Mouse (Mus musculus) CD8-positive naive resting alpha-beta T cell, adult 2 months (primary cell): ENCODE results near the gene Vmn1r4.

ENCODE experiments used
- DNase-seq, 2 experiments: peaks; one replicate each; pipeline ENCODE4 v3.0.0; 2022; ENCODE audit warnings: low read depth in 2 of 2, low spot score in 2 of 2

Vmn1r4 gene

DNA sequence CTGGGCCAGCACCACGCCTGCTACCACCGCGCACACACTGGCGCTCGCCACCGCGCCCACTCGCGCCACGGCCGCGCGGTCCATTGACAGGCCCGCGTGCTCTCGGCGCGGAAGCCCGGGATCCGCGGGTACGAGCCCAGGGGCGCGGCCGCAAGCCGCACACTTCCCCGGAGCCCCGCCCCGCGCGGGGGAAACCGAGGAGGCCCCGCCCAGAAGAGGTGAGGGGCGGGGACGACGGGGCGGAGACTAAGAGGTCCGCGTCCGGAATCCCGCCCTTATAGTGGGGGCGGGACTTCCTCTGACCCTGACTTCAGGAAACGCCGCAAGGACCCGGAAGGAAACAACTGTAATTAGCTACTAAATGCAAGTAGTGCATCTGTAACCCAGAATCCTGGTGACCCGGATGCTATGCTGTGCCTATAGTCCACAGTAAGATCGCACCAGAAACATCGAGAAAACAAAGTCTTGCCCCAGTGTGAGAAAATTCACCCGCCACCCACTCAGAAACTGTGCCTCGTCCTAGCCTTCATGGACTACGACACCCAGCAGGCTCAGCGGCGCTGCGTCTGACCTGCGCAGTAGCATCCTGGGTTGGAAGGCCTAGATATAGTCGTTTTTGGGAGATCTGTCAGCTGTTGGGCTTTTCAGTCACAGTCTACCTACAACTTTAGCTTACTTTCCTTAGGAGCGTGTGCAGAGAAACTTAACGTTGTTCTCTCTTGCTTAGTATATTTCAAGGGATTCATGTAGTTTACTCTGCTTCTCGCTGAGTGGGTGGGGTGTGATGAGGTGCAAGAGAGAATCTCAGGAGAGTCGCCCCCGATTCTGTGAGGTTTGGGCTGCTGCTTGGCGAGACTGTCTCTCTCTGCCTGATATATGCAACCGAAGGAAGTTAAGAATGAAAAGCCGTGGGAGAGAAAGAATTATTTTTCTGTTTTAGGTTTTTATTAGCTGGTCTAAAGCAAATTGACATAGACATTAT lies at the start of gene Vmn1r4, which contains the start of gene Nt5c3:
TSS of gene Vmn1r4 (plus strand) at position 290 of the 982 bp plus-strand sequence.
TSS of gene Nt5c3 (minus strand) at position 207 of the 982 bp plus-strand sequence.
- DNase-seq, result peak; percentile 85 to 89

DNA sequence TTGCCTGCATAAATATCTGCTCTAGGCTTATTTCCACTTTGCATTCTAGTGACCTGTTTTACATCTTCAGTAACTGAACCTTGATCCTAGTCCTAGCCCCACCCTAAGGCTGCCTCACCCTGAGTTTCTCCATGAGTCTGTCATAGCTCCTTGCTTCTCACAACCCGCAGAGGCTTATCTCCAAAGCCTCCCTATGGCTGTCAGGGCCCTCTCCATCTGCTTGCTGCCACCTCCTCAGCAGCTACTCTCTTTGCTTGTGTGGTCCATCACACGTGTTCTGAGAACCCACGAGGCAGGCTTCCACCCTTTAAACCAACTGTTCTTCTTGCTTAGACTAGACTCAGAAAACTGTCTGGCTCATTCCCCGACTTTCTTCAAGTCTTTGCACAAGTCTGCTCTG lies 46.9 kb upstream of the Vmn1r4 start:
- no peak for DNase-seq

DNA sequence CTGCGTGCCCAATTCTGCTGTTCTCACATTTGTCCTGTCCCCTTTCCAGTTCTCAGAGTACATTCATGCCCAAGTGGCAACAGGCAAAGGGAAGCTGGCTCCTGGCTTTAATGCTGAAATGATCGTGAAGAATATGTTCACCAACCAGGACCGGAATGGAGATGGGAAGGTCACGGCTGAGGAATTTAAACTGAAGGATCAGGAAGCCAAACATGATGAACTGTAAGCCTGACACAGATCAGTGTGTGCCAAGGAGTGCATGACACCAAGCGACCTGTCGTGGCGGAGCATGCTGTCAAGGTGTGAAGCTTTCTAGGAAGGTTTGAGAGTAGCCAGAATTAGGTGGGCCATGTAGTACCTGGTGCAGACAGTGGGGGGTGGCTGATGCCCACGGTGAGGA lies 45.8 kb upstream of the Vmn1r4 start:
- no peak for DNase-seq

DNA sequence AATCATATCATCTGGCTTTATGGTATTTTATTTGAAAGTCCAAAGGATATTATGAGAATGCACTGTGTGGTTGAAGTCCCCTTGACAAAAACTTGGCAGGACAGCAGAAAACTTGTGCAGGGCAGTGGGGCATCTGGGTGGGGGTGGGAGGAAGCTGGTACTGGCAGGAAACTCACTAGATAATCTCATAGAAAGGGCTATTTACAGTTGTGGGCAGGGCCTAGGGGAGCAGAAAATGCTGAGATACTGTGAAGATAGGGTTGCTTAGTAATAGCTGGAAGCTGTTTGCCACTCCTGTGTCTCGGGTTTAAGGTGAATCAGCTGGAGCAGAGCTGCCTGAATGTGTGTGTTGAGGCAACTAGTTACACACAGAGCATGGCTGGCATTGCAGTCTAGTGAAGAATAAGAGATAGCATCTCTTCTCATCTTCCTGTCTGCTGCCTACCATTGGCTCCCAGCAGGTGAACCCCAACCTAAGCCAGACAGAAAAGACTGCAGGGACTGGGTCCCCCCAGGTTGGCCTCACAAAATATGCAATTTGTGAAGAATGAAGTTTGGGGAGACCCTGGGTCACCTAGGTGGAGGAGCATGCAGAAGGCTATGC lies 44.4 kb upstream of the Vmn1r4 start:
- DNase-seq, result no peak

DNA sequence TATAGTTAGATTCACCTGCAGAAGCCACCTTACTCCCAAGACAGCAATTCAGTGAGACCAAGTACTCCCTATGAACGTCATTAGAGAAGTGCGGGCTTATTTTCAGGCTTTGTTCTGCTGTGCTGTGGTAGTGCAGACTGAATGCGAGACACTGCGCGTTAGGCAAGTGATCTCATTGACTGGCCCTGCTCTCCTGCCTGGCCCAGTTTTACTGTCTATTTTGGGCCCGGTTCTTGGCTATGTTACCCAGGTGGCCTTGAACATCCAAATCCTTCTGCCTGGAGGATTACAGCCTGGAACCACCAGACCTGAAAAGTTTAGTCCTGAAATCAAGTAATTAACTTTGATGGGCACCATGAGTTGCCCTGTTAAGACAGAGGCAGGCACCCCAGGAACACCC lies 35.3 kb upstream of the Vmn1r4 start:
- DNase-seq, result no peak

DNA sequence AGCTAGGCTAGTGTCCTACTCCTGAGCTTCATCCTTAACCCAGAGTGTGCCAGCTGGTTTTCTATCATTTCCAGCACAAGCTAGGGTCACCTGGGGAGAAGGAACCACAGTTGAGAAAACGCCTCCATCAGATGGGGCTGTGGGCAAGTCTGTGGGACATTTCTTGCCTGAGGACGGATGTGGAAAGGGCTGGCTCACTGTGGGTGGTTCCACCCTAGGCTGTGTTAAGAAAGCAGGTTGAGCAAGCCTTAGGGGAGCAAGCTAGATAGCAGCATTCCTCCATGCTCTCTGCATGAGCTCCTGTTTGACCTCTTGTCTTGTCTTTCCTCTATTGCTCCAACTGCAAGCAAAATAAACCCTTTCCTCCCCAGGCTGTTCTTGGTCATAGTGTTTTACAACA lies 33.1 kb upstream of the Vmn1r4 start:
- DNase-seq, result no peak

DNA sequence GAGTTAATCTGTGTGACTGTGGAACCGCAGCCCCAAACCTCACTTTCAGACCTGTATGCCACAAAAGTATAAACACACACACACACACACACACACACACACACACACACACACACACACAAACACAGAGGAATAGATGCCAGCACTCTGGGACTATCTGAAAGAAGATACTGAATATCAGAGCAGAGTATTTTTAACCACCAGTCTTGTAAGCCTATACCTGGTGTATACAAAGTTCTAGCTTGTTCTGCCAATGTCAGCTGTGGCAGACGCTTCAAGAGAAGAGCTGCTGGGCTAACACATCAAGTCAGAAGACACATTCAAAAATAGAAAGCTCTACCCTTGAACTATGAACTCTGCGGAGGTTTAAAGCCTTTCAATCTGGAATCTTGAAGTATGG lies 24.2 kb upstream of the Vmn1r4 start:
- no peak for DNase-seq

DNA sequence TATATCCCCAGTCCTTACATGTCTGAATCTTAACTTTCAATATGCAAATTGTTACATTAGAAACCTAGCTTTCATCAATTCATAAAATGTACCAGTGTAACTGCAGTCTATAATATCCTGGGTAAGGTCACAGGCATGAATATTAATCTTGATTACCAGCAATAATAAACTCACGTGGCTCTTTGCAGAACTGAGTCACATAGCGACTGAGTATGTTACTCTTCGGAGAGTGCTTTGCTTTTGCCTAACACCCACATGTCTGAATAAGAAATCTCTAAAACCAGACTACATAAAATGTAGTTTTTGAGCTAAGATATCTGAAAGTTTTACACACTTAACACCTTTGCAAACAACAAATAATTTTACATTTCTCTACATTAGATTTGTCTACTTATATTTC lies 22.5 kb upstream of the Vmn1r4 start:
- DNase-seq, result no peak

DNA sequence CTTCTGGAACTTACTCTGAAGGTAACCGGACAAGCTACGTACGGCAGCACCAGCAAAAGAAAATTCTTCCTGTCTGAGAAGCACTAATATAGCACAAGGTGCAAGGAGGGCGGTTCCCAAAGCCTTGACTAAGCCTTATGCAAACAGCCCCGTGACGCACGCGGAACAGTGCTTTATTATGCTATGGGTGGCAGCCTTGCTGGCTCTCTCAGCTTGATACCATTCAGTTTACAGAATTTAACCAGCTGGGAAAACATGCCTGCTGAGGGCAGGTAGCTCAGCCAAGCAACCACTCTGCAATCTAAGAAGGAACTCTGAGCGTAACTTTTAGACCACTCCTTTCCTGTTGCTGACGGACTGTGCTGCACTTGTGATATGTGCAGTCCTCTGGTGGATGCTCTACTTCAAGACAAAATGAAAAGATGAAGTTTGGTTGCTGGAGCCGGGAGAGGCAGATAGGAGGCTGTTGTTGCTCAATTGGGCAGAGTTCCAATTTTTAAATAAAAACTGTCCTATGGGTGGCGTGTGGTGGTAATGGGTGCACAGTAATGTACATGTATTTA lies 21.9 kb upstream of the Vmn1r4 start:
- DNase-seq, result peak; percentile 64 to 71

DNA sequence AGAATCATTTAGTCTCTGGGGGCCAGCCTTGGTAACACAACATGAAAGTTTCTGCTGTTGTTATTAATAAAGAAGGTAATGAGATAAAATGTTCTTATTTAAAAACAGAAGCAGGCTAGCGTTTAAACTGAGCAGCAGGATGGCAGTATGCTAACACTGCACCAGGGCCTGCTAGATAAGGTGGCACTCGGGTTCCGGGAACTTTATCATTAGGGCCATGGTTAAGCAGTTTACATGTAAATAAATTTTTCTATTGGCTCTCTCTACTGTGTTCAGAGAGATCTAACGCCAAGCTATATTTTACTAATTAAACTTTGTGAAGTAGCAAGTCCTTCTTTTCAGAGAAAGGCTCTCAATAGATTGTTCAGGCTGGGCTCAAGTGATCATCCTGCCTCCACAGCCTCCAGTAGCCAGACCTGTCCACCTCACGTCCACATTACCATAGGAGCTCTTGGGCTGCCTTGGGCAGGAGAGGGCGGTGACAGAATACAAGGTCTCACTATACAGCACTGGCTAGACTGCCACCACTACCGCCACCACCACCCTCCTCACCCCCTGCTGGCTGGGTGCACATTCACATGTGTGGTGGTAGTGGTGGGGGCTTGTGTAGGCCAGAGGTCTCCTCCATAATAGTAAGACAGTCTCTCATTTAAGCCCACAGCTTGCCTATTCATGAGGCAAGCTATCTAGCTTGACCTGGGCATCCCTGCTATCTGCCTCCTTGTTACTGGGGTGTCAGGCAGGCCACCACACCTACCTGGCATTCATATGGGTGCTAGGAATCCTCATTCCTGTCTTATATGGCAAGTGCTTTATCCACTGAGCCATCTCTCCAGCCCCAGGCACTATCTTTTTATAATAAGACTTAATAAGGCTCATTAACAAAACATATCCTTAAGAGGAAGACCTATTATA lies 21.0 kb upstream of the Vmn1r4 start:
- no peak for DNase-seq

DNA sequence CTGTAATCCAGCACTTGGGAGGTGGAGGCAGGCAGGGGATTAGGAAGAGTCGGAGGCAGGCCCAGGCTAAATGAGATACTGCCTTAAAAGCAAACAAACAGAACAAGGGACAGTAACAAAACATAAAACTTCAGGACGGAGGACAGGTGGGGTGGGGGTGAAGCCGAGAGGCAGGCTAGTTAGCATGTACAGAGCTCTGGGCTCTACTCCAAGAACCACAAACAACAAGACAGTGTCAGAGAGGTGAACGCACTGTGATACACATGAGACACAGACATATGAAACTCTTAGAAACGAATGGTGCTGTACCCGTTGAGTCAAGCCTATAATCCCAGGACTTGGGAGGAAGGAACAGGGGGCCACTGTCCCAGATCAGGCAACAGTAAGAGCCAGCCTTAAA lies 20.0 kb upstream of the Vmn1r4 start:
- no peak for DNase-seq

DNA sequence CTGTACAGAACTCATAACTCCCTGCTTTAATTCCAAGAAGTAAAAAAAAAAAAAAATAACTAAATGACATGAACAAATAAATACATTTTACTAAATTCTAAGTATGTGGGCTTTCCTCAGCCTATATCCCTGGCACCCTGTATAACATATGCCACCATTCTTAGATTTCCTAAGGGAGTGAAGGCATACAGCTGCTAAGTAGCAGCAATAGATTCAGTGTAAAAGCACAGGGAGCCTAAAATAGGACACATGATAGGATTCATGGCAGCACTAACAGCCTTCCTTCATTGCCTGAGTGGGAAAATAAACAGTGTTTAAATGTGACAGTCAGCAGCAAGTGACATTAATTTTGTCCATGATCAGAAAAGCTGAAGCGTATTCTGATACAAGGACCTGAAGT lies 19.5 kb upstream of the Vmn1r4 start:
- no peak for DNase-seq

DNA sequence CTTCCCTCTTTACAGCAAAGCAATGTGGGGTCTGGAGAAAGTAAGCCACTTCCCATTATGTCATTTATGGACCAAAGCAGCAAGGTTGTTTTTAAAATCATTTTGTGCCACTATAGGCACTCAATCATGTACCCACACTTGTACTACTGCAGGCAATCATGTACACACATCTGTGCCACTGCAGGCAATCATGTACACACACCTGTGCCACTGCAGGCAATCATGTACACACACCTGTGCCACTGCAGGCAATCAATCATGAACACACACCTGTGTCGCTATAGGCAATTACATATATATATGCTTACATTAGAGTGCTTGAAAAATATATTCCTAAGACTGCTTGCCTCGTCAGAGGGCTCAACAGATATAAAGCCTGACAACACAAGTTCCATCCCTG lies 18.8 kb upstream of the Vmn1r4 start:
- DNase-seq, result no peak

DNA sequence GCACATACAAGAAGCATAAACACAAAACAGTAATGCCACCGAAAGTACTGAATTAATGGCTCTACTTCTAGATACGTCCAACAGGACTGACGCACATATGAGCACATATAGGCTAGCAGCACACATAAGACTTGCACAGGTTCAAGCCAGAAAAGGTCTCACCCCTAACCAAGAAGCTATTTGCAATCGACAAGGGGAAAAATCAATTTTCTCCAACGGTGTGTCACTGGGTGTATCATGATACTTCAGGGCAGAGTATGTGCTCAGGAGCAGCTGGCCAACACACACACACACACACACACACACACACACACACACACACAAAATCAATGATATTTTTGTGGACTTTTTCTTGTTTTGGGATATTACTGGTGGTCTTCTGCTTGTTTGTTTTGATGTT lies 18.3 kb upstream of the Vmn1r4 start:
- no peak for DNase-seq

DNA sequence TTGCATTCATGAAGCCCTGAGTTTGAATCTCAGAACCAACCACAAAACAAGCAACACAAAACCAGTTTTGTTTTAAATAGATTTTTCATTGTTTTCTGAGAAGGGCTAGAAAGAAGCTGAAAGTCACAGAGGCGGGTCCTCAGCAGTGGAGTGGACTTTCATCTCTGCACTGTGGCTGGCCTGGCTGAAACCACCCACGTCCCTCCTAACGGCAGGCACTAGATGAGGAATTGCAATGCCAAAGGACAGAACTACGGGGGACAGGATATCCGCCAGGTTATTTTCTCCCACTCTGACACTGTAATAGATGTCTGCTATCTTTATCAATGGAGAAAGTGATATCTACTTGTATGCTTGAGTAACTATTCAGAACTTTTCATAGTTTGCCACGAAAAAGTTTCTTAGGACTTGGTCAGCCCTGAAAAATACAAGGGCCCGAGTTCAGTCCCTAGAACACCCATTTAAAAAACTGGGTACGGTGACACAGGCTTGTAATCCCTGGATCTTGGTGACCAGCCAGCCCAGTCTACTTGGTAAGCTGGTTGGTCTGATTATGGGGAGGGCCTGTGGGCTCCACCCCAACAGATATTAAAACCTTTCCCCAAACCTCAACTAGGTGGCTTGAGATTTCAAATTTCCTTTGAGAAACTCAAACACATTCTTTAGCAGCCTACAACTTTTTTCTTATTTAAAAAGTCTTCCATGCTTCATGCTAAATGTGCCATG lies 17.5 kb upstream of the Vmn1r4 start:
- DNase-seq, result no peak

DNA sequence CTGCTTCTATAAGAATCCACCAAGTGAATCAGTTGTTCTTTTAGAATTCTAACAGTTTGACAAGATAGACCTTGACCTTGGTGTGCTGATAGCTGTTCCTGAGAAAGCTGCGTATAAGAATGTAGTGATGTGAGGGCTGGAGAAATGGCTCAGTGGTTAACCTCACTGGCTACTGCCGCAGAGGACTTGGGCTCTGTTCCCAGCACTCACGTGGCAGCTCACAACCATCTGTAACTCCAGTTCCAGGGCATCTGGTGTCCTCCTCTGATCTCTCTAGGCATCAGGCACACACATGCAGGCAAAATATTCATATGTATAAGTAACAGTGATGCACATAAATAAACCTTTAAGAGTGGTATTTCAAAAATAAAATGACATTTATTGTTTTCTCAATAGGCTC lies 15.8 kb upstream of the Vmn1r4 start:
- DNase-seq, result no peak

DNA sequence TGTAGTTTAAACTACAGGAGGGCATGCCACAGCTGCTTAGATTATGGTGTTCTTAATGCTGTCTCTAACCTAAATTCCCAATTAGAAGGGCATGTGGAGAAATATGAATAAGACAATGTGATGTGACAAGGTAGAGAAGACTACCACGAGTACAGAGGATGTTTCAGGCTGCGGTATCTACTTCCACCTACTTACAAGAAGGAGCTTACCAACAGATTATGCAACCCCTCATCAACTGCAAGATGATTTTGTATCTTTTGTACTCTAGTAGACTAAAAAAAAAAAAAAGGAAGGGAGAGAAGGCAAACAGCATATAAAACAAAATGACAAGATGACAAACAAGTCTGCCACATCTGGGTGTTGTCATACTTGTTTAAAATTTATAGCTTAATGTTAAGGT lies 15.4 kb upstream of the Vmn1r4 start:
- DNase-seq, result no peak

DNA sequence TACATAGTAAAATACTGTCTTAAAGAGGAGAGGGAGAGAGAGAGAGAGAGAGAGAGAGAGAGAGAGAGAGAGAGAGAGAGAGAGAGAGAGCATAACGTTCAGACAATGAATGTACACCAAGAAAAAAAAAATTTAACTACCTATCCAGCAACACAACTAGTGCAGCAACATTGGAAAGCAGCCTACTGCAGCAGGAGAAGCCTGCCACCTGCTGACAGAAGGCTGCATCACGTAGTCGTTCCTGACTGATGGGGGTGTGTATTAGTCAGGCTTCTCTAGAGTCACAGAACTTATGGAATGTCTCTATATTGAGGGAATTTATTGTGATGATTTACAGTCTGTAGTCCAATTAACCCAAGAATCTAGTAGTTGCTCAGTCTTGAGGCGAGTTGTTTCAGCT lies 14.9 kb upstream of the Vmn1r4 start:
- peak; percentile 44 to 51 for DNase-seq

DNA sequence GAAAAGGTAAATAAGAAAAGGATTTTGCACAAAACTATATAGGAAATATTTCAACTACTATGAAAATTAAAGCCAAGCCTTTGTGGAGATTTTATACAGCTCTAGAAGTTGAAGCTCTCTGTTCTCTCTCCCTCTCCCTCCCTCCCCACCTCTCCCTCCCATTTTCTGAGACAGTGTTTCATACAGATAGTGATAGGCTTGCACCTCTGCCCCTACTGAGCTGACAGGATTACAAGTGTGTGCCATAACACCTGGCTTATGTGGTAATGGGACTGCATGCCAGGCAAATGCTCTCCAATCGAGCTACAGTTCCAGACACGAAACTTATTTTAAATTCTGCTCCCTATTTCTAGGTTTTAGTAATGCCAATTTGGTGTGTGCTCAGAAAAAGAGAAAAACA lies 12.9 kb upstream of the Vmn1r4 start:
- DNase-seq, result no peak

DNA sequence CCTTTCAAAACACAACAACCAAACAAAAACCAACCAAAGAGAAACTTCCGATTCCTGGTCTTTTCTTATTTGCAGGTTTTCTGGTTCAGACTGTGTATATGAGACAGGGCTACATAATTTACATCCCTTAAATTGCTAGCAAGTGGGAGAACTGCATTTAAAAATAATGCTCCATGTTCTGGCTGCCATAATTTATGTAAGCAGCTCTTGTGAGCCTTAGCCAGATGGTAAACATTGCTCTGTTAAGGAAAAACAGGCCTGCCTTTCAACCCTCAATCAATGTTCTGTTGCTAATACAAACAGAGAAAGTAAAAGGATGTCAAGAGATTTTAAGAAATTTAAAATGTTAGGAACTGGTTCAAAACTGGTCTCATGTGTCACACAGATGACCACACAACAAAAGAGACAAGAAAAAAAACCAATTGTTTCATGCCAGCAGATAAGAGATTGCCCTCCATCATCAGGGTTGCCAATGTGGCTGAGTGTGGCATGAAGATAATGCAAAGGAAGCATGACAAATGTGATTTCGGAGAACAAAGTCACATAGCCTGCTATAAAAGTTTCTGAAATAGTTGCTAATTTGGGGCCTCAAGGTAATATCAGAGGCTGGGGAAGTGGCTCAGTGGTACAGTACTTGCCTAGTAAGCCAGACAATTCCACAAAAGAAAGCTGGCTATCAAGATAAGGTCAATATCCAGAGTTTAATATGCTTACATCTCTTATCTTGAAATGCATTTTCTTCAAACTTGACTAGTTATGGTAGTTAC lies 10.5 kb upstream of the Vmn1r4 start:
- no peak for DNase-seq
